Mouse (Mus musculus) brain, embryonic 14.5 days (tissue): ENCODE measurements around the gene Prpf19. TPM values are rescaled to one million over a fixed set of nuclear protein-coding genes. Genes with fewer than 3 reads are reported as not detected.

Experiments
- DNase-seq: peaks from one replicate; pipeline ENCODE4 v3.0.0-alpha.2; 2011; ENCODE audit warnings: low read depth
- CTCF ChIP-seq: fragments of 200-500 bp; IDR thresholded peaks from 2 replicates; pipeline ENCODE4 v1.5.1; 2012; ENCODE audit warnings: inconsistent platforms, mild to moderate bottlenecking, moderate library complexity, borderline replicate concordance; ENCODE audit not compliant: insufficient read depth, insufficient read length; ENCODE audit errors: extremely low read depth
- POLR2A ChIP-seq: fragments of 200-500 bp; IDR thresholded peaks from 2 replicates; pipeline ENCODE4 v1.6.1; 2012; ENCODE audit warnings: mild to moderate bottlenecking, inconsistent platforms, borderline replicate concordance; ENCODE audit not compliant: poor library complexity, insufficient read depth, insufficient read length, severe bottlenecking; ENCODE audit errors: extremely low read depth
- polyA plus RNA-seq: library from polyadenylated mRNA; depleted of rRNA; stranded (reverse); fragments of >200 nt; gene quantifications from 2 replicates; pipeline ENCODE4 v1.2.3, GENCODE M21; 2012

Gene Prpf19
- polyA plus RNA-seq, 1 experiment: 341 TPM

DNA sequence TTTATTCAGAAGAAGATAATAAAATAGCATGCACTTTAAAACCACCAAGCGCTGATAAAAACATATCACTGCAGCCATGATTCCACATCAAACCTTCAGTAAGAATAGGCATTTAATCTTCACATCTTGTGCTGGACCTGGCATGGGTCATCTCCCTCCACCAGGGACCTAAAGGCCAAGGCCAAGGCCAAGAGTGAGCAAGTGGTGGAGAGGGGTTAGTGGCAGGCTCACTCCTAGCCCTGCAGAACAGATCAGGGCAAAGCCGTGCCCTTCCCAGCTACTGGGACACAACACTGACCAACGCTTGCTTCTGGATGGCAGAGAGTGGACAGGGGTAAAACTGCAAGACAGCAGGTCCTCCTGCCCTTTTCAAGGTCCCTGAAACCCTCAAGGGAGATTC lies 24.4 kb upstream of the Prpf19 start:
- DNase-seq: no peak
- TF ChIP-seq CTCF (no peak), POLR2A (no peak)

GRCm38 (mm10) chr19:10871328-10871961 lies 23.6 kb upstream of the Prpf19 start:
- TF ChIP-seq POLR2A (no peak), CTCF (no peak)
- no peak for DNase-seq

GRCm38 (mm10) chr19:10878201-10878837 lies 16.7 kb upstream of the Prpf19 start:
- no peak for TF ChIP-seq POLR2A
- no peak for TF ChIP-seq CTCF
- DNase-seq: no peak

- peak; percentile 28 for DNase-seq
- TF ChIP-seq CTCF (peak; percentile 19; the same call in 1 of the 2 replicates), POLR2A (no peak)
Measured at GRCm38 (mm10) chr19:10880085-10880974, 14.7 kb upstream of the Prpf19 start.

DNA sequence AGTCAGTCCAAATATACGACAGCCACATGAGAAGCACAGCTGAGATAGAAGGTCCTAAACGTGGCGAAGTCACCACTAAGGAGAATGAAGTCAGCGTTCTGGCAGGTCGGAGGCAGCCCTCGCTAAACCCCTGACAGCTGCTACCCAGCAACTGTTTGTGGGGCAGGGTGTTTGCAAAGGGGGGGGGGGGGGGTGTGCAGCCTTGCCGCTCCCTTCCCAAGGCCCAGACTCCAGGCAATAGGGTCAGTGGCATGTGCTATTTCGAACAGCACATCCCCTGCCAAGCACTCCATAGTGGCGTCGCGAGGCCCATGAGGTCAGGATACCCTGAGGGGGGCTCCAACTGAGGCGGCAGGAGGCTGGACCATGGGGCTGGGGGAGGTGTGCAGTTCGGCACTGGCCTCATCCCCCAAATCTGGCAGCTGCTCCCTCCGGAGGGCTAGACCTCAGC lies 14.0 kb upstream of the Prpf19 start:
- TF ChIP-seq POLR2A (no peak), CTCF (no peak)
- no peak for DNase-seq

DNA sequence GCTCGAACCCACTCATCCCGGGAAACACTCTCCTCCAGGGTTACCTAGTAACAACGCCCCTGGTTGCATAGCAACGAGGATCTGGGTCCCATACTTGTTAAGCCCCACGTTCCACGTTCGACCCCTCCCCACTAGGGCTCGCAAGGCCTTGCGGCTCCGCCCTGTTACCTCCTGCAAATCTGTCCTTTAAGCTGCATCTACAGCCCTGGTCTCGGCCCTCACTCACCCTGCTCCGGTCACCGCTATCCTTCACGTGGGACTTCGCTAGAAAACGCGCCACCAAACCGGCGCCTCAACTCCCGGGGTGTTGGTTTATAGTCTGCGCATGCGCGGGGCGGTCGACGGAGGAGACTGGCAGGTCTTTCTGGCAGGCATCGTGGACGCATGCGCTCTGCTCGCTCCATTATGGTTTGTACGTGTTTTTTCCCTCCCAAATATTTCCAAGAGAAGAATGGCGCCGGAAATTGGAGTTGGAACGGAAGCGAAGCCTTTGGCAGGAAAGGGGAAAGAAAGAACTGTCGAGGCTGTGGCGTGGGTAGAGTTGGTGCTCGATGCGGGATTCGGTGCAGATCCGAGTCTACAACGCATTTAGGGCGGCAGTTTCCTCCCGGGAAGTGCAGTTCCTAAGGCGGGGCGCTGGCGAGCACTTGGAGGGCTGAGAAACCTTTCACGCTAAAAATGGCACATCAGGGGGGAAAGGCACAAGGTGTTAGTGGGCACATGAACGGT lies 13.4 kb upstream of the Prpf19 start, which contains the start of gene Tmem109:
Tmem109 (minus strand) TSS at position 576 of the 729 bp plus-strand sequence.
- peak; percentile 99 for DNase-seq
- TF ChIP-seq POLR2A (peak; percentile 26; the same call in 1 of the 2 replicates), CTCF (peak; percentile 36; the same call in 1 of the 2 replicates)

GRCm38 (mm10) chr19:10892201-10892600 lies 2.8 kb upstream of the Prpf19 start:
- TF ChIP-seq POLR2A (no peak), CTCF (no peak)
- no peak for DNase-seq

DNA sequence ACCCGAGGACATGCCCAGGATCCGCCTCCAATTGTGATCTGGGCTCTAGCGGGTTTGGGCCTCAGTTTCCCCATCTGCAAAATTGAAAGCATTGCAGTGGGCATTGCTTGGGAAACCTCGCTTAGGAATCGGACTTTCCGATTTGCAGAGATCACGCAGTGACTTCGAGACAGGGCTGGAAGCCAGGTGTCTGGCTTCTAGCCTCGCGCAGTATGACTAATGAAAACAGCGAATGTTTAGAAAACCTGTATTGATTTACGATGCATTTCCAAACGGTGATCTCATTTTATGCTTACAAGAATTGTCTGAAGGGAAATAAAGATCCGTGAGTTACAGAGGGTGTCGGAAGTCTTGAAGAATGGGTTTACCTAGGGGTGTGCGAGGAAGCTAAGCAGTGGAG lies 677 bp downstream of the Prpf19 start:
- no peak for DNase-seq
- no peak for TF ChIP-seq CTCF
- no peak for TF ChIP-seq POLR2A

DNA sequence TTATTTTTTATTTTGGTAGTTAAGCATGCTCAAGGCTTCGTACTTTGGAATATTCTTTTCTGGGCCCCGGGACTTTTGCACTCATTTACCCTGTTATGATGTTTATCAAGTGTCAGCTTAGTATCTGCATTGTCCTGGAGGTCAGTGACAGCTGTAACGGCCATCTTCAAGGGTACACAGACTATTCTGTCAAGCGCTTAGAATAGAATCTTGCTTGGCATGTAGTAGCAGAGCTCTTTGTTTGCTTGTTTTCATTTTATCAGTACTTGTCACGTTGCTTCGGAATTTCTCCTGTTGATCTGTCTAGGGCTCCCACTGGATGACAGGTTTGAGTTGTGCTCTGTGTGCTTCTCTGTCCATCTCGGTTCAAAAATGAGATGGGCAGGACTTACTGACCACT lies 1.8 kb downstream of the Prpf19 start:
- DNase-seq: no peak
- no peak for TF ChIP-seq POLR2A
- no peak for TF ChIP-seq CTCF

DNA sequence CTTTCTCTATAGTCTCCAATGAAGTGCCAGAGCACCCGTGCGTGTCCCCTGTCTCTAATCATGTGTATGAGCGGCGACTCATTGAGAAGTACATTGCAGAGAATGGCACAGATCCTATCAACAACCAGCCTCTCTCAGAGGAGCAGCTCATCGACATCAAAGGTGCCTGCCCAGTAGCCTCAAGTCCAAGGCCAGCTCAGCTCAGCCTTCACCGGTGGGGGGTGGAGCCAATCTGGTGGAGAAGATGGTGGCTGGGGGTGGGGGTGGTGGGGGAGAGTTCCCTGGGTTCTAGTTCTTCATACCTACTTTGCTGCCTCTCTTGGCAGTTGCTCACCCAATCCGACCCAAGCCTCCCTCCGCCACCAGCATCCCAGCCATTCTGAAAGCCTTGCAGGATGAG lies 2.5 kb downstream of the Prpf19 start:
- TF ChIP-seq CTCF: no peak
- no peak for TF ChIP-seq POLR2A
- DNase-seq: no peak

- no peak for DNase-seq
- TF ChIP-seq CTCF (no peak), POLR2A (no peak)
Measured at GRCm38 (mm10) chr19:10900315-10900714, 5.3 kb downstream of the Prpf19 start.

DNA sequence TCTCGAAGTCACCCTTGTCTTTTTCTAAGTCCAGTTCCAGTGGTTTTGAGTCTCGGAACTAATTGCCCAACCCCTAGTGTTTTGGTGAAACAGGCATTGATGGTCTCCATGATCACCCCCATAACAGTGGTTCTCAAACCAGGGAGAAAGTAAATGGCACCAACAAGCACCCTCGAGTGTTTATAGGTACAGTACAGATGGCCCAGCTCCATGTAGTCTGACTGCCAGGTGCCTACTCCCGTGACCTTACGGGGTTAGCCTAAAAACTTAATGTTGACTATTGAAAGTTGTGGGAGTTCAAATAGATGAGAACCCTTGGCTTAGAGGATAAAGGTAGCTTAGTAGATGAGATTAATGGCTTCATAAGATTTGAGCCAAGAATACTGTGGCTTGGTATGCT lies 6.0 kb downstream of the Prpf19 start:
- TF ChIP-seq POLR2A (no peak), CTCF (no peak)
- DNase-seq: no peak
